Mouse (Mus musculus): ENCODE results near the gene Dock7. TPM values are rescaled to one million over a fixed set of nuclear protein-coding genes. Genes with fewer than 3 reads are reported as not detected.
"Not testable (repeated sequence)": the region's sequence is repeated elsewhere in the genome, so short reads cannot be mapped to it uniquely, and the experiment has no call there.

Dock7 gene
- total RNA-seq, 2 experiments from 2014 or later, result 14.9 to 17.6 TPM

GRCm38 (mm10) chr4:99030686-99031085 is 90.0 kb downstream of the Dock7 start, which contains the start of gene Angptl3:
Gene Angptl3 (plus strand): TSS chr4:99030954.
- intact Hi-C loops (cut with DNase I), result no loop called here

DNA sequence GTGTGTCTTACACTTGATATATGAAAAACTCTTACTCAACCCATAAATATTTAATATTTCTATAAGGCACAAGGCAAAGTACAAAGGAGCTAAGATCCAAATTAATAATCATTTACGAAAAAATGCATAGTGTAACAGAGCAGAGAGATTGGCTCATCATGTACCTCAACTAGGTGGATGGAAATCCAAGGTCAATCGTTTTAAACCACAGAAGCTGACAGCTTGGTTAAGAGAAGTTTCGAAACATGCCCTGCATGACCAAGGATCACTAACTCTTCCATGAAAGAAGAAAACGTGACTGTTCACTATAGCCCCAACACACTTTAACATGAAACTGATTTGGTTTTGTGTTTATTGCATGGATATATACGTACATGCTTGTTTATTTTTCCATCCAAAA is 92.3 kb downstream of the Dock7 start:
- DNase-seq, result no peak
- intact Hi-C loops (cut with DNase I), result no loop called here

More at GRCm38 (mm10) chr4:99030686-99031085, 90.0 kb downstream of the Dock7 start, which contains the start of gene Angptl3:
- no peak for DNase-seq

DNA sequence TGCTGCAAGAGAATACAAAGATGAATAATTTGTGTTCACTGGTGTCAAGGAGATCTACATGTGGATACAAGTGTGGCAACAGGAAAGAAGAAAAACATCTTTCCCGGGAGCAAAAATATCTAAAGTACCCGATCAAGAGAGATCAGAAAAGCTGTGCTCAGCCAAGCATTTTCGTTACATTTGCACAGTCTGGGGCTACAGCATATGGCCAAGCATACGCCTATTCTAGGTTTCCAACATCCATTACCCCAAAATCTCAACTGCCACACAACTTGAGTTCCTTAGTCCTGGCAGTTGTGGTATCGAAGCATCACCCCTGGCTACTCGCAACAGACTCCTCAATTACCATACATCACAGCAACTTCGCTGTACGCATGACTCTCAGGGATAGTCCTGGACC is 98.5 kb downstream of the Dock7 start:
- no peak for DNase-seq
- intact Hi-C loops (cut with DNase I), result loop anchor here (5.0 kb wide), 1 partner anchor 160 kb away; no protein-coding TSS in a partner anchor

DNA sequence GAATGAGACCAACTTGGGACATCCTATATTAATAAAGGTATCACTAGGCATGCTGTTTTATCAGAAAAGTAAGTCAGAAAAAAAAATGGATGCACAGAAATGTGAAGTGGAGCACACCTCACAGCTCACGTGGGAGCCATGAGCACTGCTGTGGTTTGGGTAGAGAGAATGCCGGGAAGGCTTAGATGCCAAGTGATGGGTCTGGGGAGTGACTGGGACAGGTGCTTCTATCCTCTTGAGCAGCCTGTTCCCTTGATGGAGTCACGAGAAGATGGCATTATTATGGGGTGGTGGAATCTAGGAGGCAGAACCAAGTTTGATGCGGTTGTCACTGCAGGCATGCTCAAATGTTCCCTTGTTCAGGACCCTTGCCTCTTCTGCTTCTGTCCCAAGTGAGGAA is 109.7 kb downstream of the Dock7 start:
- no peak for DNase-seq
- intact Hi-C loops (cut with DNase I), result no loop called here

GRCm38 (mm10) chr4:99006319-99006718 is 114.4 kb downstream of the Dock7 start:
- intact Hi-C loops (cut with DNase I), result no loop called here
- DNase-seq, result no peak

DNA sequence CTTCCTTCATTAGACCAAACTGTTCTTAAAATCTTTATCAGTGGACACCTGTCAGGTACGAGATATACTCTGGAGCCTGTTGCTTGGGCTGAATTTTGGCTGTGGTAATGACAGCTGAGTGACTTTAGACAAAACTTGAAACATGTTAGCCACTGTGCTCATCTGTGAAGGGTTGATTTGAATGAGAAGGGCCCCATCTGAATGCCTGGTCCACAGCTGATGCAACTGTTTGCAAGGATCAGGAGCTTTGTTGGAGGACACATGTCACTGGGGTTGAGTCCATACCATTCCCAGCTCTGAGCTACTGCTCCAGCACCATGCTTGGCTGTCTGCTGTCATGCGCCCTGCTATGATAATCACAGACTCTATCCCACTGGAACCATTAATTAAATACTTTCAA is 115.1 kb downstream of the Dock7 start:
- intact Hi-C loops (cut with DNase I), result no loop called here
- DNase-seq, result no peak

- intact Hi-C loops (cut with DNase I), result no loop called here
- DNase-seq, result no peak
Observed at GRCm38 (mm10) chr4:98993491-98993890, 127.2 kb downstream of the Dock7 start.

DNA sequence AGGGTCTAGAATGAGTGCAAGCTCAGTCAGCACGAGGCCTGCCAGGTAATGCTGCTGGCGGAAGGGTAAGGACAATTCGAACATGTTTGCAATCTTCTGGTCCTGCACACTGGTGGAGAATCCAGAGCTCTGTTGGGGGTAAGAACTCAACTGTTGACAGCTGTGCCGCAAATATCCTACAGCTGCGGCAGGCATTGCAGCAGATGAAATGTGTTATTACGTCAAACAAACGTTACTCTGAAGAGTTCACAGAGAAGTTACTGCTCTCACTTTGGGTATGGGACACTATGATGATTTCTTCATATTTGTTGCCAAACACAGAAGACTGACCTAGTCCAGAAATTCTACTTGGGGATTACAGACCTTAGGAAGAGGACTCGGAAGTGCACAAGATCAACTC is 136.0 kb downstream of the Dock7 start:
- intact Hi-C loops (cut with DNase I), result no loop called here
- DNase-seq, result no peak

GRCm38 (mm10) chr4:98979976-98980375 is 140.7 kb downstream of the Dock7 start:
- intact Hi-C loops (cut with DNase I); DNase-seq: not testable (repeated sequence)

DNA sequence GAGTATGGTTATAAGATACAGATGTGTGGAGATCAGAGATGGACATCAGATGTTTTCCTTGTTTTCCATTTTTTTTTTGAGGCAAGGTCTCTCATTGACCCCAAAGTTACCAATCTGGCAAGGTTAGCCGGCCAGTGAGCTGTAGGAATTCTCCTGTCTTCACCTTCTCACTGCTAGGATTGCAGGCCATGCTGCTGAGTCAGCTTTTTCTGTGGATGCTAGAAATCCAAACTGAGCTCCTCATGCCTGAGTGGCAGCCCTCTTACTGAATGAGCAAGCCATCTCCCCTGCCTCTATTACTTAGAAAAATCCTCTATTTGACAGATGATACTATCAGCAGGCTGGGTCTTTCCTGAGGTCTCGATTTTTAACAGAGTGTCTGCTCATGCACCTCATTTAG is 142.0 kb downstream of the Dock7 start:
- DNase-seq, result no peak
- intact Hi-C loops (cut with DNase I), result no loop called here

GRCm38 (mm10) chr4:98978288-98978687 is 142.4 kb downstream of the Dock7 start:
- intact Hi-C loops (cut with DNase I); DNase-seq: not testable (repeated sequence)

- intact Hi-C loops (cut with DNase I), result no loop called here
- no peak for DNase-seq
Observed at GRCm38 (mm10) chr4:98975741-98976140, 145.0 kb downstream of the Dock7 start.

DNA sequence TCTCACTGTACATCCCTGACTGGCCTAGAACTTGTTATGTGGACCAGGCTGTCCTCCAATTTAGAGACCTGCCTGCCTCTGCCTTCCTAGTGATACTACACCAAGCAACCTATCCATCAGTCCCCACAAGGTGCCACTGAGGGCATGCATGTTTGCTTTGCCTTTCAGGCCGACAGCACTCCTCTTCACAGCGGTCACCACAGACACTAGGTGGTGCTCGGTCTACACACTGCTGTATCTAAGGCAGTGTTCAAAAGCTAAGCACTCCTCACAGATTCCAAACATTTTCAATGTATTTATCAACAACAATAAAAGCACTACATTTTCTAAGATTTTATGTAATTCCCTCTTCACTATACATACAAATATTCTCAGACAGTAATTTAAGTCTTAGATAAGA is 150.8 kb downstream of the Dock7 start:
- intact Hi-C loops (cut with DNase I), result loop anchor here (5.0 kb wide), 1 partner anchor 212 kb away; no protein-coding TSS in a partner anchor
- no peak for DNase-seq

DNA sequence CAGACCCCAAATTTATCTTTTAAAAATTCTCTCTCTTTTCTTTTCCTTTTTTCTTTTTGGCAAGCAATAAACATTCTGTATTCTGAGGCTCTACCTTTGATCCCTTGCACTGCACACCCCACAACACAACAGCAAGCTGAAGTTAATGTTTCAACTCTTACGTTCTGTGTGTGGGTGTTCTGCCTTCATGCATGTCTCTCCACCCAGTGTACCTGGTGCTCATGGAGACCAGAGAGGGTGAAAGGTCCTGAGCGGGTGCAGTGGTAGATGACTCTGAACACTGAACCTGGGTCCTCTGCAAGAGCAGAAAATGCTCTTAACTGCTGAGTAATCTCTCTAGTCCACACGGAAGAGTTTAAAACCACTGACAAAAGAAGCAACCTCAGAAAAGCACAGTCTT is 160.5 kb downstream of the Dock7 start:
- intact Hi-C loops (cut with DNase I), result no loop called here
- DNase-seq, result no peak

DNA sequence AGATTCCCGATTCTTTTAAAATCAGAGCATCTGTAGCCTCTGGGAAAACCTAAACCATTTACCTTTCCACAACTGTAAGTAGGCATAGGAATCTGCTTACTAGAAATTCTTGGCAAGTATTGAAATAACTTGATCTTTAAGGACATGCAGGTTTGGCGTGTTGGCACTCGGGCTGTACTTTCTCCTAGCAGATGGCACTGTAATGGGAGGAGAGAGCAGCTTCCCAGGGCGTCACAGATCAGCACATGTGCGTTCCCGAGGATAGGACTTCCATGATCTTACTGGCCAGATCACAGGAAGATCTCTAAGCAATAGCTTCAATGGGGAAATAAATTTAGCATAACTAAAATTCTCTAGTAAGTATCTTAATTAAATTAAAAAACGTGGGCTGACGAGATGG is 164.7 kb downstream of the Dock7 start:
- no peak for DNase-seq
- intact Hi-C loops (cut with DNase I), result no loop called here

DNA sequence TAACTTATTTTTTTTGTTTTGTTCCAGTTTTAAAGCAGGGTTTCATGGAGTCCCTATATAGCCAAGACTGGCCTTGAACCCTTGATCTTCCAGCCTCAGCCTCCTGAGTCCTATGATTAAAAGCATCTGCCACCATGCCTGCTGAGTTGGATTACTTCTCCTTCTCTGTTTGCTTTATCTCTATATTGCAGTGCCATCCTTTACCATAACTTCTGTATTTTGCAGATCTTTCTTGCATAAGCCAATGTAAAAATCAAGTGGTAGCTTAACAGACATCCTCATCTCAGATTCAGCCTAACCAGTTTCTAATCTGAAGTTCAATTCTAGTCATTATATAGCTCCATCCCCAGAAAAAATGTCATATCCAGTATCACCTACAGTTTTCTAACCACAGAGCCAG is 170.2 kb downstream of the Dock7 start:
- intact Hi-C loops (cut with DNase I), result no loop called here

DNA sequence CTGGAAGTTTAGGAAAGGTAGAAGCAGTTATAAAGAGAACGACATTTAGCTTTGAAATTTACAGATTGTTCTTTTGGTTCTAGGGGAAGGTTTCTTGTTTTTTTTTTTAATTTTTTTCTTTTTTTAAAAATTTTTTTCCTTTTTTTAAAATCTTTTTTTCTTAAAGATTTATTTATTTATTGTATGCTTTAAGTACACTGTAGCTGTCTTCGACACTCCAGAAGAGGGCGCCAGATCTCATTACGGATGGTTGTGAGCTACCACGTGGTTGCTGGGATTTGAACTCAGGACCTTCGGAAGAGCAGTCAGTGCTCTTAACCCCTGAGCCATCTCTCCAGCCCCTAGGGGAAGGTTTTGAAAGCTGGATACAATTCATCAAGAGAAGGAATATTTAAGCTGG is 182.5 kb downstream of the Dock7 start:
- intact Hi-C loops (cut with DNase I), result loop anchor here (5.0 kb wide), 1 partner anchor 244 kb away; no protein-coding TSS in a partner anchor

More for the DNA sequence above, 170.2 kb downstream of the Dock7 start:
- no peak for DNase-seq

GRCm38 (mm10) chr4:98936036-98936435 is 184.7 kb downstream of the Dock7 start:
- intact Hi-C loops (cut with DNase I), result loop anchor here (5.0 kb wide), 1 partner anchor 246 kb away; no protein-coding TSS in a partner anchor

More for the DNA sequence above, 182.5 kb downstream of the Dock7 start:
- not testable (repeated sequence) for DNase-seq

DNA sequence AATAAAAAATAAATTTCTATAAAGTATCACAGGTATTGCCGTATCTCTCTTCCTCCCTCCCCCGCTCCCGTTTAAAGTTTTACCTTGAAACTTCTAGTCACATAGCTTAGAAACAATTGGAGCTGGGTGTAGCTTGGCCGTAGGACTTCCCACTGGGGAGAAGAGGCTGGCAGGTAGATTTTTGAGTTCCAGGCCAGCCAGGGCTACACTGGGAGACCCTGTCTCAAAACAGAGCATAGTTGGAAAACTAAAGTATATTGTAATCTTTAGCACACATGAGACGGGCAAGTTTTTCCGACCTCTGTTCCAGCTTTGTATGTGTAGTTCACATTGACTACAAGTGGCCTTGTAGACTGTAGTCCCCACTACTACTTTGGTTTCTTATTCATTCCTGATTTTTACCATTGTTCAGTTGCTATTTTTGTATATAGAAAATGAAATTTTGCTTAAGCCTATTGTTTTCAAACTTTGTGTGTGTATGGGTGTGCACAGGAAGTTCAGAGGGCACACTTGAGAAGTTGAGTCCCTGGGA is 195.4 kb downstream of the Dock7 start:
- intact Hi-C loops (cut with DNase I), result no loop called here
- no peak for DNase-seq

More at GRCm38 (mm10) chr4:98936036-98936435, 184.7 kb downstream of the Dock7 start:
- DNase-seq, result no peak

DNA sequence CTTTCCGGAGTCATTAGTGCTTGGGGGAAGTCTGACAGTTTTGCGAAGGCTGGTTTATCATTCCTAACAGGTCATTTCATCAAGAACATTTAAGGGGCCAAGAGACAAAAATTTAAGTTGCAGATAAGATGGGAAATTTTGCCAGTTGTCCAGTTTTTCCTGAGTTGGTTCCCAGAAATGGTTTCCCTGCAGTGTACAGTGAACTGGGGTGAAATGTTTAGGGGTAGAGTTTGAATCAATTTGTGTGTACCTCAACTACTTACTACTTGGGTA is 195.9 kb downstream of the Dock7 start:
- no peak for DNase-seq
- intact Hi-C loops (cut with DNase I), result loop anchor here (5.0 kb wide), 1 partner anchor 257 kb away; no protein-coding TSS in a partner anchor

DNA sequence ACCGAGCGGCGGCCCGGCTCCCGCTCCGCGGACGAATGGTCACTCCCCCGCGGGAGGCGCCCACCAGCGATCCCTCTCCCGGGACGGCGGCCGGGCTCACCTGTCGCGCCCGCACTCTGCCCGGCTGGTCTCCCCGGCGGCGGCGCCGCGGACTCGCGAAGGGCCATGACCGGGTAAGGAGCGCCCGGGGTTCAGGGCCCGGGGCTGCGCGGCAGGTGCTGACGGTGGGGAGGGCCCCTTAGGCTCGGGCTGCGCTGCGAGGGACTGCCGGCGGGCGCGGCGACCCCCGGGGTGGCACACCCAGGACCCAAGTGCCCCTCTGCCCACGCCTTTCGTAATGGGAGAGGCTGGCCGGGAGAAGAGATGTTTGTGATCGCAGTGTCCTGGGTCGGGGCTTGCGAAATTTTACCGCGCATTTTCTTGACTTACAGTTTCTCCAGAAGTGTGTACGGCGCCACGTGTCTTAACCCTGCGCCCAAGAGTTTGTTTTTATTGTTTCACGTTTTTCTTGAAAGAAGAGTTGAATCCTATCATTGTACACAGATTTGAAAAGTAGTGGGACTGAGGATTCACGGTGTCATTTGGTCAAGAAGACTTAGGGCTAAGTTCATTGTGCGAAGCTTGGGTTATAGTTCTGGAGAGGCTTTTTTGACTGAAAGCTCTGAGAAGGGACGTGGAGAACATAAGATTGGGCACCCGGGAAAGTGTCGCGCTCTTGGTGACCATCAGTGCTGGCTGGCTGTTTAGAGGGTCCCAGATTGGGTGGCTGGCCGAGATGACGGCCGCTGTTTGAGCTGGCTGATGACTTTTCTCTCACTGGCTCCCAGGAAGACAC is 196.4 kb downstream of the Dock7 start:
- DNase-seq, result peak in 1 of 2 experiments; percentile 13
- intact Hi-C loops (cut with DNase I), result loop anchor here (5.0 kb wide), 1 partner anchor 258 kb away; no protein-coding TSS in a partner anchor
